Mouse (Mus musculus): Measurements from ENCODE around the gene 1700042G07Rik. TPM values are rescaled to one million over a fixed set of nuclear protein-coding genes. Genes with fewer than 3 reads are reported as not detected.

Gene 1700042G07Rik
- not detected for total RNA-seq (2021)

DNA sequence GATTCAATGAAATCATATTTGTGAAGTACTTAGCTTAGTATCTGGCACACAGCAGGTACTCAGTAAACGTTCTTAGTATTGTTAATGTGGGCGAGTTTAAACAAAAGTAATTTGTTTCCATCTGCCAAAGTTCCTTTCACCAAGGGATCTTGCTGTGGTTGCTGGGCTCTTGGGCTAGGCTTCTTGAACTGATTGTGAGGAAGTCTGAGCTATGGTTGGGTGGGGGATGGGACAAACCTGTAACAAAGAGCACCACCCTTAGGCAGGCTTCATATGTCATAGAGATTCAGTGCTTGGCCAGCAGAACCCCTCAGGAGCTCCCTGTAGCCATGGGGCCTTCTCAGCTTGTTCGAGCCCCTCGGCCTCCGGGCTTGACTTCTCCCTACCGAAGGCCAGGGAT lies at the start of gene 1700042G07Rik, which contains the start of gene Gm49337:
1700042G07Rik (plus strand) TSS at position 301 of the 400 bp plus-strand sequence.
Gm49337 (plus strand) TSS at position 313 of the 400 bp plus-strand sequence.
- intact Hi-C loops (cut with DNase I) = loop anchor here (10.0 kb wide), 1 partner anchor 112 kb away; no protein-coding TSS in a partner anchor
- DNase-seq = no peak

DNA sequence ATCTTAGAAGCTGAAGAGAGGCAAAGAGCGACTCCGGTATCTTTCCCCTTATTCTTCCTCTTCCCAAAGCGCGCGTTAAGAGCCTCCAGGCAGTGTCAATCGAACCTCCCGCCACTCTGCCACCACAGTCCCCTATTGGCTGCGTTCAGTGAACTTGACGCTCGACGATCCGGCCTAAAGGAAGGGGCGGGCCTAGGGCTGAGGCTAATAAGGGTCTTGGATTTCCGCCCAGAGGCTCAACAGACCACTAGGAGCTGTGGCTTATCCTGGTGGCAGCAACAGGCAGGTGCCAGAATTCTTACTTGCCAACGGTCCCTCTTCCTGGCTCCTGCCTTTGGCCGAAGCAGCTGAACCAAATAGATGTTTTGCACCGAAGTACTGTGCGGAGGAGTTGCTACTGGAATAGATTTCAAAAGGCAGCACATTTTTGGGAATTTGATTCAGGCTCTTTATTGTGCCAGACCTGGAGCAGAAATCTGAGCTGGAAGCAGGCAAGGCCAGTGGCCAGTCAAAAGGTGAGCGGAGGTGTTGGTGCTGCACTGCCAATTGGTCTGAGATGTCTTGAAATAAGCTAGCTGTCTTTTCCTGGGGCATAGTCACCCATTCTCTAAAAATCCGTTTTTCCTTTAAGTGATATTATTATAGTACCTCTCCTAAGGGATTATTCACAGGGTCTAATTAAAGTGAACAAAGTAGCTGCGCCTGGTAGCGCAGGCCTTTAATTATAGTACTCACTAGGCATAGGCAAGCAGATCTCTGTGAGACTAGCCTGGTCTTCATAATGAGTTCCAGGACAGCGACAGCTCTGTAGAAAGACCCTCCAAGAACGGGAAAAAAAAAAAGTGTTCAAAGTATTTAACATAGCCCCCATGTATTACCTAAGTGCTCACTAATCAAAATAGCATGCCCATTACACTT lies 49.3 kb upstream of the 1700042G07Rik start, which contains the start of the genes Rad54l and Pomgnt1:
Rad54l (minus strand) TSS at position 89 of the 918 bp plus-strand sequence.
Pomgnt1 (plus strand) TSS at position 239 of the 918 bp plus-strand sequence.
- DNase-seq = peak; percentile 92
- intact Hi-C loops (cut with DNase I) = no loop called here

DNA sequence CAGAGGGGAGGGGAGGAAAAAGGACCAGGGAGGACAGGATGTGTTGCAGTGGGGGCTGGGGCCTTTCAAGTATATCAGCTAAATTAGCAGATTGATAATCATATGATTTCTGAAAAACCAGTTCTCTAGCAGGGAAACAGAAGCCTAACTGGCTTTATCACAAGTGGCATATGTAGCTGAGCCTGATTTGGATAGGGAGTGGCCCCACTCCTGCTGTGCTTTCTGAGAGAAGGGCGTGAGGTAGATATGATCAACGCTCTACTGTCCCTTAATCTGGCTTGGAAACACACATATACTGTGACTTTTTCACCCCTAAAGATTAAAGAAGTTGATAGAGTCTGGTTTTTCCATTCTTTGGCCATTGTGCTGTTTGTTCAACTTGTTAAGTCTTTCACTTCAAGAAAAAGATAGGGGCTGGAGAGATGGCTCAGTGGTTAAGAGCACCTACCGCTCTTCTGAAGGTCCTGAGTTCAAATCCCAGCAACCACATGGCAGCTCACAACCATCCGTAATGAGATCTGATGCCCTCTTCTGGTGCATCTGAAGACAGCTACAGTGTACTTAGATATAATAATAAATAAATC lies 47.3 kb upstream of the 1700042G07Rik start:
- intact Hi-C loops (cut with DNase I) = no loop called here
- DNase-seq = no peak

DNA sequence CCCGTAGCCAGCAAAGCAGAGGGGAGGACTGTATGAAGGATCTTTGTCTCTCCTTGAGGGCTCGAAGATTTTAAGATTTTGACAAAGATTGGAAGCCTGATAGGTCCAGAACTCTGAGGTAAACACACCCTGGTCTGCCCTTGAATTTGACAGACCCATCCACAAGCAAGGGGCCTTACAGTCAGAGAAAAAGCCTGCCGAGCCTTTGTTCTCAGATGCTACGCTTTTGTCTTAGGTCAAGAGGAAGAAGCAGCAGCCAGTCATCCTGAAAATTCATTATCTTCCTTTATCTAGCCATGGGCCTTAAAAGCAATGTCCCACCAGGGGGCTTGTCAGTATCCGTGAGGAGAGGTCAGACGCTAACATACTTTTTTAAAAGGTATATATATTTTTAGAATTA lies 45.2 kb upstream of the 1700042G07Rik start:
- intact Hi-C loops (cut with DNase I) = no loop called here
- no peak for DNase-seq

DNA sequence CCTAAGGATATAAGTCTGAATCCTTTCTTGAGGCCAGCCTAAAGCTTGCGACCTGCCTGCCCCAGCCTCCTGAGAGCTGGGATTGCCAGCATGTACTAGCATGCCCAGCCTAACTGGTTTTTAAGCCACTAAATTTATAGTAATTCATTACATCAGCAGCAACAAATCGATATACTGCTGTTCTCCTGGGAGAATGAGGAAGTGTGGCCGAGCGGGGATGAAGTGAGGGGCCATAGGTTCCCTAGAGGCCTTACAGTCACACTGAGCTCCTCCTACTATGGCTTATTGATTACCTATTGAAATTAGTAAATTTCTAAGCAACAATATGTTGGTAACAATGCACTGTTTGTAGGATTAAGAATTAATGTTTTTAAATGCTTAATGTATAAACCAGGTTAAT lies 40.0 kb upstream of the 1700042G07Rik start:
- no peak for DNase-seq
- intact Hi-C loops (cut with DNase I) = no loop called here

DNA sequence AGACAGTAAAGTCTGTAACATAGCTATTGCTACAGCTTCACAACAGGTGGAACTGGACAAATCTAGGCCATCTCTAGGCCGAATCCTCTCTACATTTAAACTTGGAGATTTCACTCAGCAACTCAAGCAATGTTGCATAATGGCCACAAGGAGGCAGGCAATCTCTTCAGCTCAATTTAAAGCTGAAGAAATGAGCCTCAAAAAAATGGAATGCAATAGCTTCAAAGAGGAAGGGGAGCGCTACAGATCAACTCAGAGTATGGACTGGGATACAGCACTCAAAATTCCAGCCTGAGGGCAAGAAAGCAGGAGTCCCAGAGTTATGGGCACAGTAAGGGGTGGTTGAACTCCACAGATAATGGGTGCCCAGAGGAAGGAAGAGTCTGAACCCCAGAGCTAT lies 38.2 kb upstream of the 1700042G07Rik start:
- no peak for DNase-seq
- intact Hi-C loops (cut with DNase I) = no loop called here

DNA sequence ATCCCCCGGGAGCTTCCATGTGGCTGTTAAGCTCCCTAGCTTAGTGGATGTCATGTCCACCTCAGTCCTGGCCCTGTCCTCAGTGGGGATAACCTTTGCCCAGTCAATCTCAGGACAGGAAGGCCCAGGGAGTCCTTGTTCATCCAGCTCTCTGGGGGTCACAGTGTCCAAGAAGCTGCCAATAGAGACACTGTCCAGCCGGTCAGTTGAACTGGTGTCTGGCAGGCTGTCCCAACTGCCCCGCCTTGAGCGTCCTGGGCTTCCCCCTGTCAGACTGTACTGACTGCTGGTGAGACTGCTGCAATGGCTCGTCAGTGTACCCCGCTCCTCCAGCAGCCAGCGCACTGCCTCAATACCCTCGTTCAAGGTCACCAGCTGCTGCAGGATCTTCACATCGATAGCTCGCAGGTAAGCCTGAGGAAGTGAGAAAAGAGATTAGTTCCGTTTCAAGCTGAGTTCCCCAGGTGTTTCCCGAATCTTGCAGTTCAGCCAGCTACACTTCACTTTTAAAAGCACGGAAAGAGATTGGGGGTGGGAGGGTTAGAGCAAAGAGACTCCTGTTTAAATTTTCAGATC lies 35.7 kb upstream of the 1700042G07Rik start:
- DNase-seq = no peak
- intact Hi-C loops (cut with DNase I) = no loop called here

DNA sequence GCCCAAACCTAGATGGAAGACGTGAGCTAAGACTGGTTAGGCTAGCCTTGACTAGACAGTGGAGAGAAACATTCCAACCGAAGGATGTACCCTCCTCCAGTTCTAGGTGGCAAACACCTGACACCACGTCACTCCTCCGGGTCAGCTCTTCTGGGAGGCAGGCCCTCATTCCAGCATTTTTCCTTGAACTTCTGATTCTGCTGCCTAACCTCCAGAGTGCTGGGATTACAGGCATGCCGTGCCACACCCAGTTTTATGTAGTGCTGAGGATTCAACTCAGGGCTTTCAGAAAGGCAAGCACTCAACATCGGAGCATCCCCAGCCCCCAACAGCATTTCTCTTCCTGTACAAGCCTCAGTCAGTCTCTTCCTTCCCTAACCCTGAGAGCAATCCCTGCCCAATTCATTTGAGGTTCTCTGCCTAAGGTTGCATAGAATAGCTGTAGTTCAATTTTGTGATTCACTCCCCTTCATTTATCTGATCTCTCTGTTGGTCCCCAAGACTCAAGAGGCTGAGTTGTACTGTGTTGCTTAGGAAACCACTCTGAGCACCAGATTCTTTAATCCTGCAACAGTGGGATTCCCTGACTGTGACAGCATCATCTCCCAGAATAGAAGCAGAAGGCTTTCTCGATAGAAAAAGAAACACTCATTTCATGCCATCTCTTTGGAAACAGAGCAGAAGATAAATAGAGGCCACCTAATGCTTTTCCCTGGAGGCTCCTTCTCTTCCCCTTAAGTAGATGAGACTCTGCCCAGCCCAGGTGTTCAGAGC lies 32.2 kb upstream of the 1700042G07Rik start:
- intact Hi-C loops (cut with DNase I) = loop anchor here (10.0 kb wide), 1 partner anchor 854 kb away; the partner anchor contains the start of genes Hectd3 and Urod
- DNase-seq = no peak

DNA sequence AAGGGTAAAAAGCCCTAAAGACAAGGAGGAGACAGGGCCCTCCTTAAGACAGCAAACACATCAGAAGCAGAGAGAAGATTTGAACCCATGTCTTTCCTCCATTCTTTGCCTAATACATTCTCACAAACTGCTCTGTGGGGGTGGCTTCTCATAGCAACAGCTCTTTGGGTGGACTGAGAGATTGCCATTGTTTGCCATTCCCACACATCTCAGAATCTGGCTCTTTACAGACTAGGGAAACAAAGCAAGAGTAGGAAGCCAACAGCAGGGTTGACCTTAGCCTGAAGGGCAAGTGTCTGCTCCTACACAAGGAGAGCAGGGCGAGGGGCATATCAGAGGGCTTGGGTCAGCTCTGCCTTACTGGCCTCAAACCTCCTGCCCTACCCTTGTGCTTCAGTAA lies 31.4 kb upstream of the 1700042G07Rik start:
- no peak for DNase-seq
- intact Hi-C loops (cut with DNase I) = loop anchor here (10.0 kb wide), 1 partner anchor 853 kb away; the partner anchor contains the start of genes Hectd3 and Urod

DNA sequence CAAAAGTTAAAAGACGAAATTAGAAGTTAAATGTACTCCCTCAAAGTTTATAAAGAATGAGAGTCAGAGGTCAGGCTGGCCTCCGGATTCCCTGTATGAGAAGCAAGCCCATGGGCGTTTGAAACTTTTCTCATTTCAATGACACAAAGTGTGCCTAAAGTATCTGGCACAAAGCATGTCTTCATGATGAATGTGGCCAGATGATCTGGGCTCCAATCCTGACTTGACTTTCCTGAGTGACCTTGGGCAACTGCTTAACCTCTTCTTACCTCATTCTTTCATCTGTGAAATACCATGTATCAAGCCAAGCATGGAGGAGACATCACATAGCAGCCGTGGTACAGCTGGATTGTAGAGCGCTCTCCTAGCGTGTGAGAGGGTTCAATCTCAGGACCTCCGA lies 30.9 kb upstream of the 1700042G07Rik start:
- no peak for DNase-seq
- intact Hi-C loops (cut with DNase I) = loop anchor here (10.0 kb wide), 1 partner anchor 853 kb away; the partner anchor contains the start of genes Hectd3 and Urod

DNA sequence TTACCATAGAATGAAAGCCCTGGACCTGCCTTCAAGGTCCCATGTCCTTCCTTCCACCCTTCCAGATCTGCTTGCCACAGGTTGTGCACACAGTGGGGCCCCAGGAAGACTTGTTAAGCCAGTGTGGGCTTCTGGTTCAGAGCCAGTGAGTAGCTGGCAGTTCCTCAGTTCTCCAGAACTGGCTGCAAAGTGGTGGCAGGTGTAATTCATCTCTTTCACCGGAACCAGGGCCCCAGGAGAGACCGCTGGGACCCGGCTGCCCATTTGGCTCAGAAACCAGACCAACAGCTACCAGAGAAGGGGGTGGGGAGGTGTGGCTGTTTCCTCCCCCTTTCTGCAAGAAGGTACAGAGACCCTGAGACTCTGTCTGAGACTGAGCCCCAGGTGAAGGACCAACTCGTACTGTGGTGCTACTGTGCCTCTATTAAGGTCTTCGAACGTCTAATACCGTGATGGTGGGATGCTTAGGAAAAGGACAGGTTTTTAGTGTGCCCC lies 29.8 kb upstream of the 1700042G07Rik start:
- peak; percentile 83 for DNase-seq
- intact Hi-C loops (cut with DNase I) = loop anchor here (10.0 kb wide), 1 partner anchor 851 kb away; the partner anchor contains the start of genes Hectd3 and Urod

DNA sequence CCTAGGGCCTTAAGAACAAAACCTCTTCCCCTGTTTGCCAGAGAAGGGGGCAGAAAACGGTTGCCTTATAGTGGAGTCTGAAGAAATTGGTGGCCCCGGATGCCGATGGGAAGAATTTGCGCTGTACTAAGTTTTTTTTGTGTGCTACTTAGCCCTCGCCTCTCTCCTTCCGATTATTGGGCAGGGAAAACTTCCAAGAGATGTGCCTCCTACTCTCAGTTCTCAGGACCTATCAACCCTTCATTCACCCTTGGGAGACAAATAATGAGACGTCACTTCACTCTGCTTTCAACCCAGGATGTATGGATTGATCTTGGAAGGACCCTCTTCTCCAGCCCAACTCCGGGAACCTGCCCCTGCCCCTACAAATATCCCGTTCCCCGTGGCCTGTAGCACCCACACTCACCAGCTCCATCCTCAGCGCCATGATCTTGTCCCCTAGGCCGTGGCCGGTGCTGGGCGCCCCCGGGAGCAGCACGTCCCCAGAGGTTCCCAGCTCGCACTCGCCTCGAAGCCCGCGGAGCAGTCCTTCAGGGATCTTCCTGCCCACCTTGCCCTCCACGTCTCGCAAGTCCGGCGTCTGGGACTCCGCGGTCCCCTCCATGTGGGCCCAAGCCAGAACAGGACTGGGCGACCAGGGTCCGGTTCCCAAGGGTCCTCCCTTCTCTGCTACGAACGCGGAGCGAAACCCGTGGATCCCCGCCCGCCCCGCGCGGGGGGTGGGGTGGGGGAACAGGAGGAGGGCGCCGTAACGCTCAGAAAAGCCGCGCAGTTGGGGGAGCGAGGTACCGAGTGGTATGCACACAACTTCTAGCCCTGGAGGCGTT lies 29.1 kb upstream of the 1700042G07Rik start:
- intact Hi-C loops (cut with DNase I) = loop anchor here (10.0 kb wide), 1 partner anchor 851 kb away; the partner anchor contains the start of genes Hectd3 and Urod
- peak; percentile 55 for DNase-seq

DNA sequence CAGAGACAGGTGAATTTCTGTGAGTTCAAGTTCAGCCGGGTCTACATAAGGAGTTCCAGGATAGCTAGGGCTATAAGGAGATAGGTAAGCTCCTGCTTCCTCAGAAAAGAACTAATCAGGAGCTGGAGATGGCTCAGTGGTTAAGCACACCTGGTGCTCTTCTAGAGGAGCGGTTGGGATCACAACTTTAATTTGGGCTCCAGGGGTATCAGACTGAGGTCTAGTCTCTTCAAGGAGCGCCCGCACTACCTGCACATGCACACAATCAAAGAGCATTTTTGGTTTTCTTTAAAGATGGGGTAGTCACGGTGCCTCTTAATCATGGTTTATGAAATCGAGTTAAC lies 23.4 kb upstream of the 1700042G07Rik start:
- DNase-seq = no peak
- intact Hi-C loops (cut with DNase I) = loop anchor here (10.0 kb wide), 1 partner anchor 845 kb away; the partner anchor contains the start of genes Hectd3 and Urod

DNA sequence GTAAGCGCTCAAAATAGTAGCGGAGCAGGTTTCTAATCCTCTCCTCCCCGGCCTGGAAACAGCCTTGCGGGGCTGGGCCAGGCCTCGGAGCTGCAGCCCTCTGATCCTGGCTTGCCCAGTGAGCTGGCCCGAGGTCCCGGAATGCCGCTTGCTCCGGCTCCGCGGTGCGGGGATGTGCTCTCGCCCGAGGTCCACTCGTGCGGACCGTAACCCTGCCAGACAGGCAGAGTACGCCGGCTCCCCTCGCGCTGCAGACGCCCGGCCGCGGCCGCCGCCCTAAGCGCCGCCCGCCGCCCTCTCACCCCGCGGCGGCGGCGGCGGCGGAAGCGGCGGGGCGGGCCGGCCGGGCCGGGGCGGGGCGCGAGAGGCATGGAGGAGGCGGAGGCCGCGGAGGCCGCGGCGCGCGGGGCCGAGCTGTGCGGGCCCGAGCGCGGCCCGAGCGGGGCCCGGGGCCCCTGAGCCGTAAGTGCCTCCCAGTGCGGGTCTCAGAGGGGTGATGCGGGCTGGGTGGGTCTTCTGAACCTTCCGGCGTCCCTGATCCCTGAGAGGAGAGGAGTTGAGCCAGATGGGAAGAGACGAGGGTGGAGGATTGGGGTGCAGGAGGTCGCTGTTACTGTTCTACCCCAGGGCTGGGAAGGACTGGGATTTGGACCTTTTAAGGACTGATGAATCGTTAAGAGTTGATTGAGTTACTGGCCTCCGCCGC lies 22.9 kb upstream of the 1700042G07Rik start:
- peak; percentile 64 for DNase-seq
- intact Hi-C loops (cut with DNase I) = no loop called here

DNA sequence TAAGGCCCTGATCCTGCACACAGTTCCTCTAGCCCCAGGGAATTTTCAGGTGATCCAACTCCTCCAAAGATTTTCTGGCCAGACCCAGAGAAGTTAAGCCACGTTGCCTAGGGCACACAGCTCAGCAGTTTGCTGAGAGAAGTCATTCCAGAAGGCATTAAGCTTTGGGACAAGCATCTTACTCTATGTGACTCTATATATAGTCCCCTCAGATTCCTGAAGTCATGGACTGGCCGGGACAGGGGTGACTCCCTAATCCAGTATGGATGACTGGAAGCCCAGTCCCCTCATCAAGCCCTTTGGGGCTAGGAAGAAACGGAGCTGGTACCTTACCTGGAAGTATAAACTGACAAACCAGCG lies 22.3 kb upstream of the 1700042G07Rik start:
- DNase-seq = no peak
- intact Hi-C loops (cut with DNase I) = no loop called here

DNA sequence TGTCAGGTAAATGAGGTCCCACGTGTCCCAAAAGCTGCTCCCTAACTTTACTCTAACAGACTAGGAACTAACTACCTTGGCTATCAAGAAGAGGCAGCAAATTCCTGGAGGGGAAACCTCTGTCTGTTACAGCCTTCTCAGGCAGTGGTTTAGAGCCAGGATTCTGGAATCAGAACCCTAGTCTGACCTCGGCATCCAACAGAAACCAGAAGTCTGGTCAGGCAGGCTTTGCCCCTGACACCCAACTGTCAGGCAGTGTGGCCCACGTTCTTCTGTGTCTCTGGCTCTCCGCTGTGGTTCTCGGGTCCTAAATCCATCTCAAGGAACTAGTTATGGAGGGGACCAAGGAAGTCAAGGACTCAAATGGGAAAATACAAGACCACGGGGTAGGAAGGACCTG lies 21.9 kb upstream of the 1700042G07Rik start, which contains the start of gene Lurap1:
Lurap1 (minus strand) TSS at position 101 of the 400 bp plus-strand sequence.
- no peak for DNase-seq
- intact Hi-C loops (cut with DNase I) = no loop called here

DNA sequence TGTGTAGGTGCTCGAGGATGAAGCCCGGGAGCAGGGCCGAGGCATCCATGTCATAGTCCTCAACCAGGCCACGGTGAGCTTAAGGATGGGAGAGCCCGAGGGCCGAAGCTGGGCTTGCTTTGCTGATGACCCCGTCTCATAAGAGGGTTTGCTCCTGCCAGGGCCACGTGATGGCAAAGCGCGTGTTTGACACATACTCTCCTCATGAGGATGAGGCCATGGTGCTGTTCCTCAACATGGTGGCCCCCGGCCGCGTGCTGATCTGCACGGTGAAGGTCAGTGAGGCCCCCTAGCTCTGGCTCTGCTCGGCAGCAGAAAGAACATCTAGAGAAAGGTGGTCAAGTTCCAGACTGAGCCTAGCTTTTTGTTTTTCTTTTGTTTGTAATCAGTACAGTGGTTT lies 20.5 kb upstream of the 1700042G07Rik start:
- intact Hi-C loops (cut with DNase I) = no loop called here

DNA sequence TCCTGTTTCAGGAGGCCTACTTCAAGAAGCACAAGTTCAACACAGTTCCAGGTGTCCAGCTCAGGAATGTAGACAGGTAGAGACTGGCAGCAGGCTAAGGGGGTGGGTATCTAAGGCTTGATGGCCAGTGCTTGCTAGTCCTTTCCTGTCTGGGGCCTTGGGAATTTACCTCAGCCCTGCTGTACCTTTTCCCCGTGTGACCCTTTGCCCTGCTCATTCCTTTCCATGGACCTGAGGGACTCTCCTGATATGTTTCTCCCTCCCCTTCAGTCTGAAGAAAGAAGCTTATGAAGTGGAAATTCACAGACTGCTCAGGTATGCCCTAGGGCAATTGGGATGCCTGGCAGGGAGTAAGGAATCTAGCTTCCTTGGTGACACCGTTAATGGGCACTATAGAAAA lies 15.3 kb upstream of the 1700042G07Rik start:
- intact Hi-C loops (cut with DNase I) = no loop called here
- no peak for DNase-seq

More for the DNA sequence above, 20.5 kb upstream of the 1700042G07Rik start:
- DNase-seq = no peak
